Mouse (Mus musculus): Measurements from ENCODE around the gene Kalrn. TPM values are rescaled to one million over a fixed set of nuclear protein-coding genes. Genes with fewer than 3 reads are reported as not detected.

Kalrn gene
- polyA plus RNA-seq, 2 experiments = 8.8 to 11.7 TPM

- Histone ChIP-seq H3K4me2 (replicated peaks; ENCODE audit: low read depth, low read length, severe bottlenecking) (no peak overlapping the region), H3K27me3 (ENCODE audit: control insufficient read depth, insufficient read depth, low read length) (no peaks in the 10 kb centered on the region), H3K4me1 (ENCODE audit: control insufficient read depth, insufficient read depth, low read length) (no peaks in the 10 kb centered on the region), H3K4me3 (replicated peaks; ENCODE audit: low read length) (no peak overlapping the region), H3K27ac (replicated peaks; ENCODE audit: low read depth, low read length) (no peak overlapping the region), H3K9me3 (ENCODE audit: control insufficient read depth, low read length) (no peaks in the 10 kb centered on the region), H3K36me3 (ENCODE audit: control insufficient read depth, insufficient read depth, low read length) (peaks cover 6% of the 10 kb centered on the region), H3K9ac (ENCODE audit: low read depth, low read length, severe bottlenecking) (no peak overlapping the region)
- 66% methylated on average over 4 of the region's 4 CpGs for WGBS
- TF ChIP-seq POLR2A (IDR thresholded peaks at IDR 0.05; ENCODE audit: borderline replicate concordance, extremely low read depth, insufficient read depth, insufficient read length) = no peak
- no peak for ATAC-seq (ENCODE audit: low FRiP score, low read depth)
- DNase-seq (ENCODE audit: low spot score) = no peak
Measured at GRCm38 (mm10) chr16:34157386-34158135, 415.8 kb downstream of the Kalrn start.

DNA sequence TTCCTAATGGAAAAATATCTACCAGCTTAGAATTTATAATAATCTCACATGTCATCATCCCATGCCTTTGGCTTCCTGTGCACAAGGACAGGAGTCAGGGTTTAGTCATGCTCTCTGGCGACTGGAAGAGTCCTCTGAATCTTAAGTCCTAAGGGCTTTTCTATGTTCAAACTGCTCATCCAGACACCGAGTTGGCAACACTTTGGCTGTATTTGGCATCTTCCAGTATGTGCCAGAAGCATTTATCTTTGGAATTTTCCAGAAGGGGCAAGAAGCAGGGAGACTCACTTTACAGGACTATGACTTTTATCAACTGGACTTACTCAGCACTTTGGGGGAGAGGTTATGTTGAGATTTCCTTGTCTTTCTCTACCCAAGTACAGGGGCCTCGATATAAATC is 417.6 kb downstream of the Kalrn start:
- DNase-seq (ENCODE audit: low spot score) = no peak
- Histone ChIP-seq H3K36me3 (ENCODE audit: control insufficient read depth, insufficient read depth, low read length) (peaks cover 6% of the 10 kb centered on the region), H3K4me3 (replicated peaks; ENCODE audit: low read length) (no peak overlapping the region), H3K9me3 (ENCODE audit: control insufficient read depth, low read length) (no peaks in the 10 kb centered on the region), H3K4me1 (ENCODE audit: control insufficient read depth, insufficient read depth, low read length) (no peaks in the 10 kb centered on the region), H3K4me2 (replicated peaks; ENCODE audit: low read depth, low read length, severe bottlenecking) (no peak overlapping the region), H3K27ac (replicated peaks; ENCODE audit: low read depth, low read length) (no peak overlapping the region), H3K27me3 (ENCODE audit: control insufficient read depth, insufficient read depth, low read length) (no peaks in the 10 kb centered on the region), H3K9ac (ENCODE audit: low read depth, low read length, severe bottlenecking) (no peak overlapping the region)
- no peak for ATAC-seq (ENCODE audit: low FRiP score, low read depth)
- 82% methylated on average over 3 of the region's 3 CpGs for WGBS
- no peak for TF ChIP-seq POLR2A (IDR thresholded peaks at IDR 0.05; ENCODE audit: borderline replicate concordance, extremely low read depth, insufficient read depth, insufficient read length)

- Histone ChIP-seq H3K9me3 (ENCODE audit: control insufficient read depth, low read length) (no peaks in the 10 kb centered on the region), H3K4me2 (replicated peaks; ENCODE audit: low read depth, low read length, severe bottlenecking) (no peak overlapping the region), H3K4me3 (replicated peaks; ENCODE audit: low read length) (no peak overlapping the region), H3K27me3 (ENCODE audit: control insufficient read depth, insufficient read depth, low read length) (no peaks in the 10 kb centered on the region), H3K36me3 (ENCODE audit: control insufficient read depth, insufficient read depth, low read length) (peaks cover 9% of the 10 kb centered on the region), H3K4me1 (ENCODE audit: control insufficient read depth, insufficient read depth, low read length) (no peaks in the 10 kb centered on the region), H3K9ac (ENCODE audit: low read depth, low read length, severe bottlenecking) (no peak overlapping the region), H3K27ac (replicated peaks; ENCODE audit: low read depth, low read length) (no peak overlapping the region)
- WGBS = 79% methylated on average over 3 of the region's 3 CpGs
- ATAC-seq (ENCODE audit: low FRiP score, low read depth) (no peak), DNase-seq (ENCODE audit: low spot score) (no peak)
- TF ChIP-seq POLR2A (IDR thresholded peaks at IDR 0.05; ENCODE audit: borderline replicate concordance, extremely low read depth, insufficient read depth, insufficient read length) = no peak
Measured at GRCm38 (mm10) chr16:34154903-34155302, 418.4 kb downstream of the Kalrn start.

- Histone ChIP-seq H3K9me3 (ENCODE audit: control insufficient read depth, low read length) (no peaks in the 10 kb centered on the region), H3K4me3 (replicated peaks; ENCODE audit: low read length) (no peak overlapping the region), H3K27ac (replicated peaks; ENCODE audit: low read depth, low read length) (no peak overlapping the region), H3K36me3 (ENCODE audit: control insufficient read depth, insufficient read depth, low read length) (peaks cover 13% of the 10 kb centered on the region), H3K27me3 (ENCODE audit: control insufficient read depth, insufficient read depth, low read length) (no peaks in the 10 kb centered on the region), H3K4me2 (replicated peaks; ENCODE audit: low read depth, low read length, severe bottlenecking) (no peak overlapping the region), H3K4me1 (ENCODE audit: control insufficient read depth, insufficient read depth, low read length) (no peaks in the 10 kb centered on the region), H3K9ac (ENCODE audit: low read depth, low read length, severe bottlenecking) (no peak overlapping the region)
- TF ChIP-seq POLR2A (IDR thresholded peaks at IDR 0.05; ENCODE audit: borderline replicate concordance, extremely low read depth, insufficient read depth, insufficient read length) = no peak
- DNase-seq (ENCODE audit: low spot score) = no peak
- ATAC-seq (ENCODE audit: low FRiP score, low read depth) = no peak
- WGBS = 73% methylated on average over 3 of the region's 3 CpGs
Measured at GRCm38 (mm10) chr16:34151528-34152071, 421.7 kb downstream of the Kalrn start.

DNA sequence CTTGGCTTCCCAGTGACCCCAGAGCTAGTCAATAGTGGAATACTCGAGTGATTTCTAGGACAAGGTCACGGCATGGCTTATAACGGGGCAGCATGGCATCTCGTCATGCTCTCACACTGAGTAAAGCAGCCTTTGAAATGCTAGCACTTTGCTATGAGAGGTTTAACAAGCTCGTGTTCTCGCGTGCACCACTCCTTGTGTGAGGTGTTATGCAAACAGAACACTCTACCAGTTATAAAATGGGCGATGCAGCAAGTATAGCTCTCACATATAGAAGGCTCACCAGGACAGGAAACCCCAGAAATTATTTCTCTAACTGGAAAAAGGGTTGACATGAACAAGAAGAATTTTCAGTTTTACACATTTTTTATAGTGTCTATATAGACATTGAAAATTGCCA is 431.7 kb downstream of the Kalrn start:
- no peak overlapping the region for H3K27ac ChIP-seq (replicated peaks; ENCODE audit: low read depth, low read length)
- H3K4me1 ChIP-seq (ENCODE audit: control insufficient read depth, insufficient read depth, low read length) = no peaks in the 10 kb centered on the region
- ATAC-seq (ENCODE audit: low FRiP score, low read depth) (no peak), DNase-seq (ENCODE audit: low spot score) (no peak)
- H3K4me2 ChIP-seq (replicated peaks; ENCODE audit: low read depth, low read length, severe bottlenecking) = no peak overlapping the region
- H3K9ac ChIP-seq (ENCODE audit: low read depth, low read length, severe bottlenecking) = no peak overlapping the region
- no peak overlapping the region for H3K4me3 ChIP-seq (replicated peaks; ENCODE audit: low read length)
- no peaks in the 10 kb centered on the region for H3K9me3 ChIP-seq (ENCODE audit: control insufficient read depth, low read length)
- 56% methylated on average over 8 of the region's 8 CpGs for WGBS
- no peaks in the 10 kb centered on the region for H3K36me3 ChIP-seq (ENCODE audit: control insufficient read depth, insufficient read depth, low read length)
- TF ChIP-seq POLR2A (IDR thresholded peaks at IDR 0.05; ENCODE audit: borderline replicate concordance, extremely low read depth, insufficient read depth, insufficient read length) = no peak
- H3K27me3 ChIP-seq (ENCODE audit: control insufficient read depth, insufficient read depth, low read length) = no peaks in the 10 kb centered on the region

Data from limb, embryonic 14.5 days (tissue).